Mouse (Mus musculus) MEL (cell line): ENCODE results near the gene 4930512M02Rik. TPM values are rescaled to one million over a fixed set of nuclear protein-coding genes. Genes with fewer than 3 reads are reported as not detected.

Experiments
- DNase-seq: peaks from one replicate; pipeline ENCODE4 v3.0.0; 2011; ENCODE audit warnings: low read depth, low spot score
- H3K27ac ChIP-seq: 2 replicates; pipeline ENCODE4 v1.5.1; 2012; ENCODE audit warnings: low read depth, mild to moderate bottlenecking, control low read depth, low read length, moderate library complexity; ENCODE audit not compliant: control insufficient read depth
- H3K27me3 ChIP-seq, 2 experiments: fragments of 150-350 bp in 1 of 2; sonication (generic) in 1 of 2; 2 replicates each; pipeline ENCODE4 v1.6.1; 2012; ENCODE audit warnings: low read length in 2 of 2, mild to moderate bottlenecking in 2 of 2, improper control_type of control experiment in 1 of 2, moderate library complexity in 1 of 2; ENCODE audit not compliant: insufficient read depth in 2 of 2, control insufficient read depth in 1 of 2
- H3K36me3 ChIP-seq, 2 experiments: 2 replicates each; pipeline ENCODE4 v1.6.1; 2012 to 2014; ENCODE audit warnings: low read length in 2 of 2, improper control_type of control experiment in 1 of 2, inconsistent platforms in 1 of 2, mild to moderate bottlenecking in 1 of 2; ENCODE audit not compliant: insufficient read depth in 2 of 2, control insufficient read depth in 1 of 2
- H3K4me1 ChIP-seq, 2 experiments: fragments of 150-350 bp in 1 of 2; sonication (generic) in 1 of 2; 2 replicates each; pipeline ENCODE4 v1.6.1; 2012; ENCODE audit warnings: low read length in 2 of 2, improper control_type of control experiment in 1 of 2, mild to moderate bottlenecking in 1 of 2; ENCODE audit not compliant: insufficient read depth in 2 of 2, control insufficient read depth in 1 of 2
- H3K4me3 ChIP-seq, 2 experiments: fragments of 150-350 bp in 1 of 2; sonication (generic) in 1 of 2; 2 replicates each; pipeline ENCODE4 v1.5.1; 2012; ENCODE audit warnings: low read depth in 2 of 2, low read length in 2 of 2, mild to moderate bottlenecking in 2 of 2, moderate library complexity in 2 of 2, control low read depth in 1 of 2, improper control_type of control experiment in 1 of 2; ENCODE audit not compliant: control insufficient read depth in 1 of 2, insufficient read depth in 1 of 2
- H3K79me2 ChIP-seq: 2 replicates; pipeline ENCODE4 v1.6.1; 2012; ENCODE audit warnings: mild to moderate bottlenecking, low read length, moderate library complexity; ENCODE audit not compliant: control insufficient read depth, poor library complexity, insufficient read depth
- H3K9ac ChIP-seq: 2 replicates; pipeline ENCODE4 v1.6.1; 2012; ENCODE audit warnings: low read depth, mild to moderate bottlenecking, control low read depth, low read length, moderate library complexity; ENCODE audit not compliant: control insufficient read depth, poor library complexity, severe bottlenecking
- H3K9me3 ChIP-seq: fragments of 150-350 bp; sonication (generic); replicated peaks from 2 replicates; pipeline ENCODE4 v1.6.1; 2012; ENCODE audit warnings: mild to moderate bottlenecking, low read length, improper control_type of control experiment, moderate library complexity; ENCODE audit not compliant: insufficient read depth
- CHD2 ChIP-seq: IDR thresholded peaks from 2 replicates; pipeline ENCODE4 v1.6.1; 2011; ENCODE audit warnings: low read length, improper control_type of control experiment
- ELF1 ChIP-seq: IDR thresholded peaks from 2 replicates; pipeline ENCODE4 v1.6.1; 2014; ENCODE audit warnings: low read depth, mild to moderate bottlenecking, inconsistent platforms, low read length, improper control_type of control experiment, moderate library complexity
- GABPA ChIP-seq: IDR thresholded peaks from 2 replicates; pipeline ENCODE4 v1.6.1; 2012; ENCODE audit warnings: low read depth, mild to moderate bottlenecking, inconsistent platforms, low read length, improper control_type of control experiment, moderate library complexity
- GATA1 ChIP-seq: IDR thresholded peaks from 2 replicates; pipeline ENCODE4 v1.6.1; 2011; ENCODE audit warnings: low read depth, low read length, improper control_type of control experiment
- MAX ChIP-seq: IDR thresholded peaks from 2 replicates; pipeline ENCODE4 v1.6.1; 2011; ENCODE audit warnings: low read length, improper control_type of control experiment
- MYB ChIP-seq: IDR thresholded peaks from 2 replicates; pipeline ENCODE4 v1.6.1; 2011; ENCODE audit warnings: mild to moderate bottlenecking, low read depth, low read length, improper control_type of control experiment
- NELFE ChIP-seq: IDR thresholded peaks from 2 replicates; pipeline ENCODE4 v1.6.1; 2011; ENCODE audit warnings: low read depth, low read length, improper control_type of control experiment
- POLR2AphosphoS2 ChIP-seq: IDR thresholded peaks from 2 replicates; pipeline ENCODE4 v1.6.1; 2011; ENCODE audit warnings: low read length, improper control_type of control experiment
- RAD21 ChIP-seq: IDR thresholded peaks from 2 replicates; pipeline ENCODE4 v1.6.1; 2011; ENCODE audit warnings: mild to moderate bottlenecking, low read depth, low read length, improper control_type of control experiment
- SMC3 ChIP-seq: IDR thresholded peaks from 2 replicates; pipeline ENCODE4 v1.6.1; 2011; ENCODE audit warnings: low read depth, low read length, improper control_type of control experiment
- TAL1 ChIP-seq: IDR thresholded peaks from 2 replicates; pipeline ENCODE4 v1.6.1; 2012; ENCODE audit warnings: mild to moderate bottlenecking, inconsistent platforms, low read length, moderate library complexity, mixed read lengths
- UBTF ChIP-seq: IDR thresholded peaks from 2 replicates; pipeline ENCODE4 v1.6.1; 2012; ENCODE audit warnings: low read depth, mild to moderate bottlenecking, inconsistent platforms, low read length, improper control_type of control experiment, moderate library complexity, borderline replicate concordance; ENCODE audit not compliant: insufficient read depth
- ZMIZ1 ChIP-seq: IDR thresholded peaks from 2 replicates; pipeline ENCODE4 v1.6.1; 2012; ENCODE audit warnings: low read depth, mild to moderate bottlenecking, inconsistent platforms, low read length, improper control_type of control experiment, moderate library complexity
- ZNF384 ChIP-seq: IDR thresholded peaks from 2 replicates; pipeline ENCODE4 v1.6.1; 2012; ENCODE audit warnings: low read depth, mild to moderate bottlenecking, inconsistent platforms, low read length, improper control_type of control experiment
- polyA plus RNA-seq, 2 experiments: library from polyadenylated mRNA; stranded (reverse) in 1 of 2; unstranded in 1 of 2; fragments of >175 nt in 1 of 2; fragments of >200 nt in 1 of 2; gene quantifications; 2 replicates each; pipeline versions ENCODE4 v1.2.1 to v1.2.4; 2012; ENCODE audit warnings: low replicate concordance in 2 of 2, low read depth in 1 of 2; ENCODE audit not compliant: insufficient read length in 2 of 2, insufficient read depth in 1 of 2, missing spikeins in 1 of 2
- total RNA-seq: library from RNA; depleted of rRNA; stranded (reverse); fragments of 300-350 nt; gene quantifications from 2 replicates; pipeline ENCODE4 v1.2.3, GENCODE M21; 2012; rRNA removed

4930512M02Rik gene
- total and polyA plus RNA-seq, 3 experiments: not detected

DNA sequence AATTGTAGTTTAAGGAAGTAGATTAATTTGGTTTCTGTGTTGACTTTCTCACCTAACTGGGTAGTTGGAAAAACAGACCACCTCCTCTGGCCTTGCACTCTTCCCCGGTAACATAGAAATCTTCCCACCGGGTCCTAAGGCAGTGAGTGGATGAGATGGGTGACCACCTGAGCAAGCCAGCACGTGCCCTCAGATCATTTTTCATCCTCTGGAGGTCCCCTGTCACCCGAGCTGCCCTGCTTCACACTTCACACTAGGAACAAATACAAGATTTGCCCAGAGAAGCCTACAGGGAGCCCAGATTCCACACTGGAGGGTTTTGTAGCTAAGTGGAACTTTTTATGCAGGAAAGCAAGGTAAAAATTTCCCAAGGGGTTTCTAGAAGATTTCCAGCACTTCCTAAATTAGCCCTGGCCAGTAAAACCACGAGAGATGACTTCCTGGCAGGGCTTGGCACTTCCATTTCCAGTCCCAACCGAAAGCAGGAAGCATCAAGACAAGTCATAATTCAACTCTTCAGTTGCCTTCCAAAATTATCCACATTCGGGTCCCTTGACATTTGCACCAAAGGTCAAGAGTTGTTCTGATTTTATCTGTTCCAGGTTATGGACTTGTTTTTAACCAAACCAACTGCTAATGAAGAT, 79.9 kb downstream of the 4930512M02Rik start:
- no peak overlapping the region for H3K27ac ChIP-seq
- H3K4me1 ChIP-seq: peaks cover 5 to 14% of the 10 kb centered on the region in 2 experiments
- H3K9me3 ChIP-seq: no peaks in the 10 kb centered on the region
- no peaks in the 10 kb centered on the region for H3K27me3 ChIP-seq
- H3K9ac ChIP-seq: no peak overlapping the region
- TF ChIP-seq UBTF: no peak
- TF ChIP-seq GABPA: no peak
- no peak for TF ChIP-seq ELF1
- TF ChIP-seq MAX: no peak
- TF ChIP-seq, all 39 proteins: peak for 0
- DNase-seq: no peak
- no peak overlapping the region for H3K4me3 ChIP-seq
- H3K36me3 ChIP-seq: peaks cover 0 to 14% of the 10 kb centered on the region in 2 experiments; a peak in 2 of 4 replicates
- H3K79me2 ChIP-seq: no peaks in the 10 kb centered on the region

DNA sequence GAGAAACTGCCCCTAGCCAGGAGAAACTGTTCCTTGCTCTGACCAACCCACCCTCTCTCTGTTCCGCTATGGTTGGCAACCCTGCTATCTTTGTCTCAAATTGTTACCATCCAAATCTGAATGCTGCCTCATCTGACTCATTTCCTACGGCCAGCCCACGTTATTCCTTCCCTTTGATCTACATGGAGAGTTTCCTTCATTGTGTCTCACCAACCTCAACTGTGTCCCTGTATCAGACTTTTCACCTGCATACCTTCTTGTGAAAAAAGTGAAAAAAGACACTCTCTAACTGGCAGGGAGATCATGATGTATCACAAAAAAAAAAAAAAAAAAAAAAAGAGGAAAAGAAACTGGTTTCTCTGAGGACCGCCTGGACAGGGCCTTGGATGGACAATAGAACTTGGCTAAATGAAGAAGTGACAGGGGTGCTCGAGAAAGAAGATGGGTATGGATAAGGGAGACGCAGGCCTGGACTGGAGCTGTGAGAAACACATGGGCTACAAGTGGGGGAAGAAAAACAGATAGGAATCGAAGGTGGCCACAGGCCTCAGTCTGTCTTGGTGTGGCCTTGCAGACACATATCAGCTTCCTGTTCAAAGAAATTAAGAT, 80.6 kb downstream of the 4930512M02Rik start:
- TF ChIP-seq POLR2AphosphoS2 (no peak), ZMIZ1 (no peak), CHD2 (no peak), MYB (no peak), GATA1 (peak; percentile 29; the same call in 1 of the 2 replicates), NELFE (no peak), RAD21 (no peak), TAL1 (no peak), ZNF384 (peak; percentile 54)
- Histone ChIP-seq H3K27me3 (no peaks in the 10 kb centered on the region), H3K36me3 (peaks cover 0 to 13% of the 10 kb centered on the region in 2 experiments; a peak in 2 of 4 replicates), H3K9ac (no peak overlapping the region), H3K9me3 (no peaks in the 10 kb centered on the region), H3K4me3 (no peak overlapping the region), H3K79me2 (no peaks in the 10 kb centered on the region), H3K27ac (no peak overlapping the region), H3K4me1 (peaks cover 5 to 14% of the 10 kb centered on the region in 2 experiments)
- DNase-seq: no peak

DNA sequence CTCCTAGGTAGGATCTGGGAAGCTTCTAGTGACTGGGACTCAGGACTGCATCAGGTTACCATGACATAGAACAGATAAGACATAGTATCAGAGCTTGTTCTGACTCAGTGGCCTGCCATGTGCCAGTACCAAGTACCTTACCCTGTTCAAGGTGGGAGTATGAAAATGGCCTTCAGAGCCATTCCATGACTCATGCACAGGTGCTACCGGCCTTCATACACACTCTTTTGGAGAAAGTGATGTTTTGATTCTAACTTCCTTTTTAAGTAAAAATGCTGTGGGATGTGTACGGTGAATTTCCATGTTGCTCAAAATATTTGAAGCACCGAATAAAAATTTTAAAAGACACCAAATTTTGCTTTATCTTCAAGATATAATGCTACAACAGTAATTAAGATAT, 81.7 kb downstream of the 4930512M02Rik start:
- H3K9me3 ChIP-seq: no peaks in the 10 kb centered on the region
- DNase-seq: no peak
- peaks cover 5 to 14% of the 10 kb centered on the region in 2 experiments for H3K4me1 ChIP-seq
- H3K4me3 ChIP-seq: no peak overlapping the region
- no peaks in the 10 kb centered on the region for H3K27me3 ChIP-seq
- H3K79me2 ChIP-seq: no peaks in the 10 kb centered on the region
- H3K27ac ChIP-seq: no peak overlapping the region
- H3K9ac ChIP-seq: no peak overlapping the region
- H3K36me3 ChIP-seq: peaks cover 0 to 13% of the 10 kb centered on the region in 2 experiments; a peak in 2 of 4 replicates
- TF ChIP-seq GATA1 (0 out of 2 replicates have a peak, but pooled peaks have one; percentile 17), SMC3 (no peak)

Other genes starting within 250 kb of the 4930512M02Rik start
- gene Spata48, start 165.7 kb downstream of the 4930512M02Rik start, total RNA-seq: 0.15 and 0.29 TPM in 2 replicates
- 1 to 10 TPM in 1 of 2 experiments, not detected in 1; 1.1 TPM for gene Spata48, start 165.7 kb downstream of the 4930512M02Rik start, polyA plus RNA-seq
- 0.39 and 0.42 TPM in 2 replicates for gene Zpbp, start 165.4 kb downstream of the 4930512M02Rik start, total RNA-seq
- under 1 TPM in 1 of 2 experiments, not detected in 1; 0.47 TPM for gene Zpbp, start 165.4 kb downstream of the 4930512M02Rik start, polyA plus RNA-seq
- gene Ikzf1, start 57.2 kb upstream of the 4930512M02Rik start, total RNA-seq: 90.6 and 97.3 TPM in 2 replicates
- 100 to 1,000 TPM in 1 of 2 experiments, 10 to 100 TPM in 1; 28.0 to 128 TPM for gene Ikzf1, start 57.2 kb upstream of the 4930512M02Rik start, polyA plus RNA-seq
- gene Fignl1, start 181.1 kb upstream of the 4930512M02Rik start, total RNA-seq: 57.8 and 59.9 TPM in 2 replicates
- gene Fignl1, start 181.1 kb upstream of the 4930512M02Rik start, polyA plus RNA-seq: 10 to 100 TPM; 34.2 to 51.2 TPM